Mouse (Mus musculus) megakaryocyte, adult 5-6 weeks (primary cell): ENCODE measurements around the gene Gm13889. TPM values are rescaled to one million over a fixed set of nuclear protein-coding genes. Genes with fewer than 3 reads are reported as not detected.

Experiments used
- ATAC-seq: 2 replicates; pipeline ENCODE4 v1.8.0; 2016; ENCODE audit warnings: mild to moderate bottlenecking, inconsistent platforms; ENCODE audit not compliant: poor library complexity, severe bottlenecking
- total RNA-seq, 2 experiments: library from RNA; stranded (forward) in 1 of 2; stranded (reverse) in 1 of 2; fragments of 153-499, 151-499 nt in 1 of 2; fragments of 221-1000, 200-1000 nt in 1 of 2; gene quantifications; 2 replicates each; pipeline versions ENCODE4 v1.2.3 to v1.2.4; 2015 to 2017

Gm13889 gene
- total RNA-seq (2015) (0.11 TPM in 1 of 2 replicates, not detected in the other), total RNA-seq (2017) (0.51 TPM in 1 of 2 replicates, not detected in the other)

GRCm38 (mm10) chr2:93956908-93957784 lies at the start of gene Gm13889:
Gene Gm13889, minus strand, starts transcription at chr2:93957201.
- no peak for ATAC-seq

- peak; percentile 91 for ATAC-seq
Observed at GRCm38 (mm10) chr2:94002331-94002730, 45.3 kb upstream of the Gm13889 start.

- no peak for ATAC-seq
Observed at GRCm38 (mm10) chr2:94001918-94002317, 44.9 kb upstream of the Gm13889 start.

- ATAC-seq: no peak
Observed at GRCm38 (mm10) chr2:94001411-94001810, 44.4 kb upstream of the Gm13889 start.

- no peak for ATAC-seq
Observed at GRCm38 (mm10) chr2:93996254-93996653, 39.3 kb upstream of the Gm13889 start, which contains the start of gene Gm27027. Gene Gm27027, minus strand, starts transcription at chr2:93996354.

GRCm38 (mm10) chr2:93992810-93993209 lies 35.8 kb upstream of the Gm13889 start:
- no peak for ATAC-seq

GRCm38 (mm10) chr2:93992259-93992658 lies 35.3 kb upstream of the Gm13889 start:
- ATAC-seq: no peak

- ATAC-seq: no peak
Observed at GRCm38 (mm10) chr2:93991336-93991735, 34.3 kb upstream of the Gm13889 start.

- ATAC-seq: peak; percentile 72
Observed at GRCm38 (mm10) chr2:93988440-93988839, 31.4 kb upstream of the Gm13889 start.

GRCm38 (mm10) chr2:93982457-93983235 lies 25.6 kb upstream of the Gm13889 start:
- no peak for ATAC-seq

- ATAC-seq: no peak
Observed at GRCm38 (mm10) chr2:93979249-93980120, 22.5 kb upstream of the Gm13889 start.

GRCm38 (mm10) chr2:93976436-93977252 lies 19.6 kb upstream of the Gm13889 start:
- ATAC-seq: peak; percentile 69

GRCm38 (mm10) chr2:93975526-93976435 lies 18.8 kb upstream of the Gm13889 start:
- ATAC-seq: no peak

- no peak for ATAC-seq
Observed at GRCm38 (mm10) chr2:93975041-93975440, 18.0 kb upstream of the Gm13889 start.

GRCm38 (mm10) chr2:93971647-93972046 lies 14.6 kb upstream of the Gm13889 start:
- ATAC-seq: no peak

- ATAC-seq: no peak
Observed at GRCm38 (mm10) chr2:93964494-93965160, 7.6 kb upstream of the Gm13889 start.

- no peak for ATAC-seq
Observed at GRCm38 (mm10) chr2:93963802-93964201, 6.8 kb upstream of the Gm13889 start.

GRCm38 (mm10) chr2:93961716-93962115 lies 4.7 kb upstream of the Gm13889 start:
- ATAC-seq: no peak
